Mouse (Mus musculus) midbrain, embryonic 11.5 days (tissue): ENCODE data around the gene Pon2. TPM values are rescaled to one million over a fixed set of nuclear protein-coding genes. Genes with fewer than 3 reads are reported as not detected.
"Not testable (repeated sequence)": the region's sequence is repeated elsewhere in the genome, so short reads cannot be mapped to it uniquely, and the experiment has no call there.

Experiments used
- ATAC-seq: fragments of 200-750 bp; cut with Nextera tagmentation; 2 replicates; pipeline ENCODE4 v1.8.0; 2017; ENCODE audit warnings: moderate TSS enrichment, moderate library complexity; ENCODE audit not compliant: low FRiP score
- DNase-seq: peaks from one replicate; pipeline ENCODE4 v3.0.0; 2015; ENCODE audit warnings: low spot score; ENCODE audit errors: missing footprints
- H3K27ac ChIP-seq: fragments of 300-500 bp; sonication (generic); 2 replicates; pipeline ENCODE4 v1.5.1; 2014; ENCODE audit warnings: low read depth, low read length
- H3K27me3 ChIP-seq: fragments of 300-500 bp; sonication (generic); 2 replicates; pipeline ENCODE4 v1.6.1; 2014; ENCODE audit warnings: mild to moderate bottlenecking, low read length, moderate library complexity, mixed read lengths; ENCODE audit not compliant: control insufficient read depth, insufficient read depth
- H3K36me3 ChIP-seq: fragments of 300-500 bp; sonication (generic); 2 replicates; pipeline ENCODE4 v1.6.1; 2014; ENCODE audit warnings: mild to moderate bottlenecking, low read length, moderate library complexity, mixed read lengths; ENCODE audit not compliant: control insufficient read depth, insufficient read depth
- H3K4me1 ChIP-seq: fragments of 300-500 bp; sonication (generic); 2 replicates; pipeline ENCODE4 v1.6.1; 2014; ENCODE audit warnings: low read length; ENCODE audit not compliant: control insufficient read depth, insufficient read depth
- H3K4me2 ChIP-seq: fragments of 300-500 bp; sonication (generic); 2 replicates; pipeline ENCODE4 v1.6.1; 2014; ENCODE audit warnings: mild to moderate bottlenecking, moderate library complexity
- H3K4me3 ChIP-seq: fragments of 300-500 bp; sonication (generic); 2 replicates; pipeline ENCODE4 v1.5.1; 2014; ENCODE audit warnings: low read depth, low read length
- H3K9ac ChIP-seq: fragments of 300-500 bp; sonication (generic); 2 replicates; pipeline ENCODE4 v1.6.1; 2014; ENCODE audit warnings: low read length
- H3K9me3 ChIP-seq: fragments of 300-500 bp; sonication (generic); 2 replicates; pipeline ENCODE4 v1.6.1; 2016; ENCODE audit warnings: low read length; ENCODE audit not compliant: control insufficient read depth
- WGBS: fragments of 180-500 bp; shearing (Covaris S2); extraction: QIAGEN DNeasy Blood & Tissue Kit; methylation state at CpG from one replicate; pipeline ENCODE4 v1.1.7; 2014; 5-methylcytosine and 5-hydroxymethylcytosine counted together
- polyA plus RNA-seq: library from polyadenylated mRNA; unstranded; fragments of >200 nt; fragmentation: Nextera tagmentation; extraction: Ambion mirVana; gene quantifications from 2 replicates; pipeline ENCODE4 v1.2.1, GENCODE M21; 2014

Gene Pon2
- polyA plus RNA-seq, 1 experiment from 2014 or later, result 23.0 TPM

DNA sequence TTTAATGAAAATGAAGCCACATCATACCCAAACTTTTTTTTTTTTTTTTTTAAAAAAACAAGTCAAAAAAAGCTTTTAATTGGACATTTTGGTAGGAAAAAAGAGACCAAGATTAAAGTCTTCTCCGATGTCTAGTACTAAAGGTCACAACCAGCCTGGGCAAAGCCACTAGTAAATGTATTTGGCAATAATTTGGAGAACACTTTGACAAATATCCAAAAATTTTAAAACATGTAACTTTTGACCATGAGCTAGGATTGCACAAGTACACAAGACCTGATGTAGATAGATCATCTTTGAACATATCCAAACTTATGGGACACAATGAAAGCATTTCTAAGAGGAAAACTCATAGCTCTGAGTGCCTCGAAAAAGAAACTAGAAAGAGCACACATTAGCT lies 74.7 kb downstream of the Pon2 start:
- not testable (repeated sequence) for H3K27me3 ChIP-seq, DNase-seq

DNA sequence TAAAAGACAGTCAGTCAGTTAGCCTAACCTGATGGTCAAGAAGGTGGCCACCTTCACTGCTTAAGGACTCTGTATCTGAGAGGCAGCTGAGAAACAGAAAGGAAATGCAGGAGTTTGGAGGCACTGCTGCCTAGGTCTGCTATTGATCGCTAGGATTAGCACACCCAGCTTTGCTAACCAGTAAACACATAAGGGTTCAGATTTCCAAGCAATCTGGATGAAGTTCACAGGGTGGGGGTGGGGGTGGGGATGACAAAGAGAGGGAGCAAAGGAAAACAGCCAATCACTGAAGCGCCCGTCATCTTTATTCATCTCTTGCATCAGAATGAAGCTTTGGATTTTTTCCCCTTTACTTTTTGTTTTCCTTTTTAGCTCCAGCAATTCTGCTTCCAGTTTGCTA lies 76.2 kb downstream of the Pon2 start:
- H3K9ac ChIP-seq, result no peak overlapping the region
- H3K27me3 ChIP-seq, result no peaks in the 10 kb centered on the region
- H3K4me1 ChIP-seq, result no peaks in the 10 kb centered on the region
- no peak overlapping the region for H3K4me2 ChIP-seq
- H3K9me3 ChIP-seq, result no peaks in the 10 kb centered on the region
- H3K27ac ChIP-seq, result no peak overlapping the region
- H3K36me3 ChIP-seq, result no peaks in the 10 kb centered on the region
- no peak overlapping the region for H3K4me3 ChIP-seq
- 69% methylated on average over 3 of the region's 3 CpGs for WGBS
- DNase-seq (no peak), ATAC-seq (no peak)

More for the DNA sequence above, 74.7 kb downstream of the Pon2 start:
- ATAC-seq, H3K4me2 ChIP-seq, H3K4me1 ChIP-seq, H3K9ac ChIP-seq, H3K4me3 ChIP-seq, H3K9me3 ChIP-seq, H3K36me3 ChIP-seq, H3K27ac ChIP-seq: not testable (repeated sequence)
- 85% methylated on average over 2 of the region's 2 CpGs for WGBS

DNA sequence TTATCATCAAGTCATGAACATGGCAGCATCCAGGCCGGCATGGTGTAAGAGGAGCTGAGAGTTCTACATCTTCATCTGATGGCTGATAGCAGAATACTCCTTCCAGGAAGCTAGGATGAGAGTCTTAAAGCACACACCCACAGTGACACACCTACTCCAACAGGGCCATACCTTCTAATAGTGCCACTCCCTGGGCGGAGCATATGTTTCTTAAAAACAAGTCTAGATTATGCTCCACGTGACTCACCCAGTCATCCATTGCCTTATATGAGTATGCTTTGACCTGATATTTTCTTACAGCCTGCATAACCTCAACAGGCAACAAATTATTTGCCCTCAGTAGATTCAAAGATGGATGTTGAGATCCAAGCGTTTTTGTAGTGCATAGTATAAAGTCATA lies 80.1 kb downstream of the Pon2 start:
- no peak for ATAC-seq
- Histone ChIP-seq H3K27ac (no peak overlapping the region), H3K9me3 (no peaks in the 10 kb centered on the region), H3K27me3 (no peaks in the 10 kb centered on the region), H3K4me3 (no peak overlapping the region), H3K9ac (no peak overlapping the region), H3K36me3 (no peaks in the 10 kb centered on the region), H3K4me2 (no peak overlapping the region), H3K4me1 (no peaks in the 10 kb centered on the region)
- no peak for DNase-seq
- 93% methylated on average over 4 of the region's 4 CpGs for WGBS

Other genes with a start within 250 kb of the Pon2 start
- 0.08 and 0.18 TPM in 2 replicates for gene Pon1, start 104.5 kb downstream of the Pon2 start, polyA plus RNA-seq
- gene Pon3, start 42.2 kb downstream of the Pon2 start, polyA plus RNA-seq, result 7.1 TPM in 2 replicates
- 22.8 and 23.6 TPM in 2 replicates for gene Asb4, start 84.9 kb upstream of the Pon2 start, polyA plus RNA-seq
- 0.41 and 0.42 TPM in 2 replicates for gene Pdk4, start 197.9 kb upstream of the Pon2 start, polyA plus RNA-seq